Mouse (Mus musculus) heart, postnatal 0 days (tissue): ENCODE measurements around the gene 2010300C02Rik.

ENCODE experiments used
- CTCF ChIP-seq: IDR thresholded peaks from 2 replicates; pipeline ENCODE4 v1.5.1; 2016; ENCODE audit warnings: antibody characterized with exemption, control low read depth, low read depth
- EP300 ChIP-seq: IDR thresholded peaks from 2 replicates; pipeline ENCODE4 v1.6.1; 2016; ENCODE audit warnings: antibody characterized with exemption, low read depth

DNA sequence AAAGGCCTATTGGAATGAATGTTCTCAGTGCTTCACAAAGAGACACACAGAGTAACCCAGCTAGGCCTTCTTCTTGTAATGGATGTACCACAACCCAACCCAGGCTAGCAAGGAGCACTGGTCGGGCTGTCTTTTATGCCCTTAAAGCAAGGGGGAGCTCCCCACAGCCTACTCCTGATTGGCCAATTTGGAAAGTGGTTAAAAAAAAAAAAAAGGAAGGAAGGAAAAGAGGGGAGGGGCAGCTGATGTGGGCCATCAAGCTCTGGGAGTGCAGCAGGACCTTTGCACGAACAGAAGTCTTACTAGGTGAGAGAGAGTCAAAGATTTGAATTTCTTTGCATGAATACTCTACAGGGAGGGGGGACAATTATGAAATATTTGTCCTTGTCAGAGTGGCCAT is 19.0 kb upstream of the 2010300C02Rik start:
- TF ChIP-seq CTCF, result no peak
- no peak for TF ChIP-seq EP300
